Mouse (Mus musculus) kidney, adult 2 months (tissue): ENCODE results near the gene Shc4.

Source experiments
- CTCF ChIP-seq: fragments of 200-500 bp; conservative IDR thresholded peaks from 2 replicates; pipeline ENCODE4 v1.5.1; 2011; ENCODE audit warnings: low read depth, mild to moderate bottlenecking, control low read depth, low read length, moderate library complexity, mixed read lengths; ENCODE audit not compliant: insufficient read depth, insufficient read length
- POLR2A ChIP-seq: fragments of 200-500 bp; IDR thresholded peaks from one replicate; pipeline ENCODE4 v1.6.1; 2011; ENCODE audit warnings: low read depth, low read length, control low read depth

DNA sequence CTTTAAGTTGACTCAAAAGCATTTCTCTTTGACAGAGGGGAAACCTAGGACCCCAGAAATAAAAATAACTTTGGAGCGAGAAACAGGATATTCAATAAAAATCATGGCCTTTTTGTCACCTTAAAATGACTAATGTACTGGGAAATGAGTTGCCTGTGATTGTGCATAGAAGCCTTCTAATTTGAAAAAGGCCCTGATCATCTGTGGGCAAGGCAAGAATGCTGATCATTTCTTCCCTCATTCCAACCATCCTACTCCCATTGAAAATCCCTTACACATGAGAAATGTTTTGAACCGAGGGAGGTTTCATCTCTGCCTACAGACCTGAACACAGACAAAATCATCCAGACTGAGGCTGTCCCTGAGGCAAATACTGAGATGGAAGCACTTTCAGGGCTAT, 21.1 kb downstream of the Shc4 start:
- TF ChIP-seq CTCF, result no peak
- no peak for TF ChIP-seq POLR2A
